Mouse (Mus musculus) urinary bladder, postnatal 25 days (tissue): ENCODE data around the gene Gm7168.
"Not testable (repeated sequence)": the region's sequence is repeated elsewhere in the genome, so short reads cannot be mapped to it uniquely, and the experiment has no call there.

ENCODE experiments used
- DNase-seq: peaks from one replicate; pipeline ENCODE4 v3.0.0; 2022; ENCODE audit warnings: low spot score

Gene Gm7168

GRCm38 (mm10) chr17:13993425-13993824 lies 45.3 kb downstream of the Gm7168 start:
- not testable (repeated sequence) for DNase-seq
